Mouse (Mus musculus) heart, postnatal 14 days (tissue): Measurements from ENCODE around the gene Ccdc9. TPM values are rescaled to one million over a fixed set of nuclear protein-coding genes. Genes with fewer than 3 reads are reported as not detected.

Experiments
- DNase-seq, 2 experiments: peaks; one replicate each; pipeline ENCODE4 v3.0.0; 2021 to 2022
- intact Hi-C: fragments of 180-260 bp; cut with DNase I; formaldehyde crosslinking; loops from one replicate; pipeline ENCODE4 v1.15.1; 2025
- total RNA-seq, 2 experiments: library from RNA; stranded (reverse); gene quantifications; 2 replicates each; pipeline ENCODE4 v1.2.3; 2021

Ccdc9 gene
- total RNA-seq, 2 experiments from 2014 or later = 32.1 to 39.4 TPM

DNA sequence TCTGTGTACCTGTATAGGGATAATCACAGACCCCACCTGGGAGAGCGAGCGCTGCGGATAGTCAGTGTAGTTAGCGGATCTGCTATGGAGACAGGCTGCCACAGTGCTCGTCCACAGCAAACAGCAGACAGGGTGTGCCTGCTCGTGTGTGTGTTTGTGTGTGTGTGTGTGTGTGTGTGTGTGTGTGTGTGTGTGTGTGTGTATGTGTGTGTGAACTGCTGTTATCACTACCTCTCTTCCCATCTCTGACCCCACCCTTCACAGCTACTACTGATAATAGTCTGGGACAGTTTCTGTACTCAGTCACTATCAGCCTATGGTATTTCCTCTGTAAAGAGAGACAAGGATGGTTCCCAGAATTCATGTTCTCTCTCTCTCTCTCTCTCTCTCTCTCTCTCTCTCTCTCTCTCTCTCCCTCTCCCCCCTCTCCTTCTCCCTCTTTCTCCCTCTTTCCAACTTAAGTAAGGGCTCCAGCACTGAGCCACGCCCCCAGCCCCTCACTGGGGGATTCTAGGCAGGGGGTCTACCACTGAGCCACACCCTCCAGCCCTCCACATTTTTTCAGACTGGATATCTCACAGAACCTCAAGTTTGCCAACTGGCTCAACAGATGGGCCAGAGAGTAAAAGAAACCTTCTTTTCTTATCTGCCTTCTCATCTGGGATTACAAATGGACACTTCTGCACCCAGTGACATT lies 46.2 kb downstream of the Ccdc9 start:
- intact Hi-C loops = no loop called here
- no peak for DNase-seq

DNA sequence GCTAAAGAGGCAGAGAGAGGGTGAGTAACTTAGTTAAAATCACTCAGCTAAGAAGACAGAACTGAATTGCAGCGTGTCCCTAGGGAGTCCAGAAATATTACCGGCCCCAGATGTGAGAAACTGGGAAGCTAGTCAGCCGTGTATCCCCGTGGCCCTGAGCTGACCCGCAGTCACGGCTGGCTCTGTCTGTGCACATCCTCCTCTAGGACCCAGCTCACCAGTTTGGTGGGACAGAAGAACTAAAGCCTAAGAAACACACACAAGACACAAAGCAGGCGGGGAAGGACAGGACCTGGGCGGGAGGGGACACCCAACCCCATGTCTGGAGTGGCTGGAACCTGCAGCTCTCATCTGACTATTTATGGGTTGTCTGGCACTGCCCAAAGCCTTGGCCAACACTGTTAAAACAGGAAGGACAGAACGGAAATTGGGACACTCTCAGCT lies 47.0 kb downstream of the Ccdc9 start:
- intact Hi-C loops = no loop called here

DNA sequence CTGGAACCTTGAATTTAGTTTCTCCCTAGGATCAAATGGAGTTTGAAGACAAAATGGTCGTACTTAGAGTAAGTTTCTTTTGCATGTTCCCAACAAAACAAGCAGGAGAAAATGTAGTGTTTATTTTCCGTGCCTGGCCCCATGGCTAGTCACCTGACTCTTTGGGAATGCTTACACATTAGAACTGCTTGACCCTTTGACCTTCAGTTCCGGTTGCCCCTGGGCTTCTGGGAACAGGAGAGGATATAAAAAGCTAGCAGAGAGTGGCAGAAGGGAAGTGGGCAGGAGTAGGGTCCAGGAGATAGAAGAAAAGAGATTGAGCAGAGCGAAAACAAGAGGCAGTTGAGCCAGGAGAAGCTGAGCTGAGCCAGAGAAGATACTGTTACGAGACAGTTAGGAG lies 56.7 kb downstream of the Ccdc9 start:
- intact Hi-C loops = no loop called here
- peak in 1 of 2 experiments; percentile 18 for DNase-seq

More for the DNA sequence above, 47.0 kb downstream of the Ccdc9 start:
- DNase-seq = peak; percentile 34 to 46

Other genes starting within 250 kb of the Ccdc9 start
- gene Bicra, start 238.9 kb downstream of the Ccdc9 start, total RNA-seq = 1 to 10 TPM; 9.1 to 9.7 TPM
- not detected for gene Zfp541, start 225.0 kb downstream of the Ccdc9 start, total RNA-seq
- gene Napa, start 188.3 kb downstream of the Ccdc9 start, total RNA-seq = 10 to 100 TPM; 86.1 to 99.9 TPM
- gene Kptn, start 166.9 kb downstream of the Ccdc9 start, total RNA-seq = 10 to 100 TPM; 24.9 to 28.0 TPM
- under 1 TPM; 0.63 to 0.84 TPM for gene Slc8a2, start 157.0 kb downstream of the Ccdc9 start, total RNA-seq
- 1 to 10 TPM; 3.8 to 5.4 TPM for gene Meis3, start 111.7 kb downstream of the Ccdc9 start, total RNA-seq
- gene Dhx34, start 64.8 kb downstream of the Ccdc9 start, total RNA-seq = 10 to 100 TPM in 1 of 2 experiments, 1 to 10 TPM in 1; 8.7 to 11.1 TPM
- 1 to 10 TPM in 1 of 2 experiments, under 1 TPM in 1; 0.93 to 1.1 TPM for gene C5ar2, start 42.6 kb downstream of the Ccdc9 start, total RNA-seq
- 1 to 10 TPM; 5.2 to 5.8 TPM for gene C5ar1, start 27.3 kb downstream of the Ccdc9 start, total RNA-seq
- 10 to 100 TPM; 14.6 to 14.9 TPM for gene Inafm1, start 13.2 kb downstream of the Ccdc9 start, total RNA-seq
- 1 to 10 TPM; 7.9 to 8.7 TPM for gene Bbc3, start 21.6 kb upstream of the Ccdc9 start, total RNA-seq
- 10 to 100 TPM; 41.8 to 47.6 TPM for gene Sae1, start 101.0 kb upstream of the Ccdc9 start, total RNA-seq
- gene Zc3h4, start 114.1 kb upstream of the Ccdc9 start, total RNA-seq = 10 to 100 TPM; 29.5 to 30.1 TPM
- gene Tmem160, start 166.0 kb upstream of the Ccdc9 start, total RNA-seq = 10 to 100 TPM; 85.0 to 86.8 TPM
- gene Npas1, start 190.9 kb upstream of the Ccdc9 start, total RNA-seq = not detected